ENCODE assay signal across 9 mouse cellular contexts in genomic region chr12:79917634-79918289, GRCm38 (mm10).
A peak's percentile ranks its signal among the peaks of the same experiment; 100 is the strongest.
DNase-seq lines count a peak whose midpoint lies in the region; ATAC-seq and TF ChIP-seq lines count a peak whose summit lies in the region.
"Had no signal": no experiment of that assay in that cellular context is flagged by ENCODE, and none has a peak within 500 bp of the region (broad histone marks: within the 10 kb centered on the region; RNA-seq: fewer than 3 reads in every experiment).

No protein-coding gene starts in this region.

- H3K27me3 ChIP-seq in heart, embryonic 13.5 days (replicated peaks): no peaks in the 10 kb centered on the region
- no peaks in the 10 kb centered on the region for H3K27me3 ChIP-seq in heart, embryonic 11.5 days (ENCODE audit: control insufficient read depth, insufficient read depth, low read length)
- no peaks in the 10 kb centered on the region for H3K27me3 ChIP-seq in lung, embryonic 14.5 days (ENCODE audit: insufficient read depth, low read length)
- no peaks in the 10 kb centered on the region for H3K27me3 ChIP-seq in intestine, embryonic 15.5 days (replicated peaks)
- H3K27me3 ChIP-seq in stomach, embryonic 14.5 days (ENCODE audit: control insufficient read depth, insufficient read depth, low read length): no peaks in the 10 kb centered on the region

- H3K27ac ChIP-seq in heart, embryonic 13.5 days (replicated peaks): peak overlapping the region; percentile 30
- H3K27ac ChIP-seq in heart, embryonic 11.5 days (ENCODE audit: low read depth, low read length): no peak overlapping the region
- H3K27ac ChIP-seq in lung, embryonic 14.5 days (ENCODE audit: low read depth): peak overlapping the region; percentile 71
- peak overlapping the region; percentile 80 for H3K27ac ChIP-seq in intestine, embryonic 15.5 days
- peak overlapping the region; percentile 89 for H3K27ac ChIP-seq in stomach, embryonic 14.5 days (ENCODE audit: low read length)

- H3K4me2 ChIP-seq in heart, embryonic 13.5 days: no peak overlapping the region
- H3K4me2 ChIP-seq in heart, embryonic 11.5 days: no peak overlapping the region
- no peak overlapping the region for H3K4me2 ChIP-seq in lung, embryonic 14.5 days
- H3K4me2 ChIP-seq in intestine, embryonic 15.5 days (replicated peaks): no peak overlapping the region
- no peak overlapping the region for H3K4me2 ChIP-seq in stomach, embryonic 14.5 days (replicated peaks; ENCODE audit: low read depth, low read length)

- no peak for TF ChIP-seq CTCF in lung, embryonic 14.5 days (IDR thresholded peaks at IDR 0.05; ENCODE audit: low read depth)

- DNase-seq in lung, embryonic 14.5 days: peak; percentile 83
- DNase-seq in lung, postnatal 14 days: no peak
- no peak for DNase-seq in frontal cortex, postnatal 25 days (ENCODE audit: low spot score in 2 of 2)
- DNase-seq in cerebellum, adult 11-12 months: no peak
- DNase-seq: retina, postnatal 1 day had no signal

- ATAC-seq in heart, embryonic 13.5 days (ENCODE audit: extremely low read depth, insufficient number of reproducible peaks, low FRiP score, low TSS enrichment): no peak
- ATAC-seq in heart, embryonic 11.5 days (replicated peaks; ENCODE audit: insufficient number of reproducible peaks, low FRiP score, low TSS enrichment): no peak
- ATAC-seq in lung, embryonic 14.5 days (ENCODE audit: insufficient read depth): peak; percentile 45; the same call in 1 of the 2 replicates
- no peak for ATAC-seq in intestine, embryonic 15.5 days
- no peak for ATAC-seq in stomach, embryonic 14.5 days (ENCODE audit: insufficient number of reproducible peaks, insufficient read depth, low FRiP score, low read depth)

- peak overlapping the region; percentile 37; the same call in 1 of the 2 replicates for H3K9ac ChIP-seq in heart, embryonic 13.5 days
- no peak overlapping the region for H3K9ac ChIP-seq in heart, embryonic 11.5 days (ENCODE audit: low read depth, low read length)
- H3K9ac ChIP-seq in lung, embryonic 14.5 days: no peak overlapping the region
- H3K9ac ChIP-seq in intestine, embryonic 15.5 days: no peak overlapping the region
- H3K9ac ChIP-seq in stomach, embryonic 14.5 days (replicated peaks; ENCODE audit: low read depth, low read length): no peak overlapping the region

- 40% methylated on average over 10 of the region's 10 CpGs for WGBS in heart, embryonic 13.5 days
- WGBS in heart, embryonic 11.5 days (ENCODE audit: insufficient replicate concordance): 40% methylated on average over 10 of the region's 10 CpGs
- WGBS in lung, embryonic 14.5 days: 24% methylated on average over 10 of the region's 10 CpGs
- WGBS in intestine, embryonic 15.5 days: 20% methylated on average over 10 of the region's 10 CpGs
- WGBS in stomach, embryonic 14.5 days: 24% methylated on average over 10 of the region's 10 CpGs

- H3K36me3 ChIP-seq in heart, embryonic 13.5 days: no peaks in the 10 kb centered on the region
- H3K36me3 ChIP-seq in heart, embryonic 11.5 days (ENCODE audit: control insufficient read depth, insufficient read depth, low read length): no peaks in the 10 kb centered on the region
- H3K36me3 ChIP-seq in lung, embryonic 14.5 days (ENCODE audit: insufficient read depth): no peaks in the 10 kb centered on the region
- no peaks in the 10 kb centered on the region for H3K36me3 ChIP-seq in intestine, embryonic 15.5 days
- H3K36me3 ChIP-seq in stomach, embryonic 14.5 days (ENCODE audit: control insufficient read depth, insufficient read depth, low read length): no peaks in the 10 kb centered on the region

- H3K4me1 ChIP-seq in heart, embryonic 13.5 days: peaks cover 33% of the 10 kb centered on the region
- peaks cover 7% of the 10 kb centered on the region; the same call in 1 of the 2 replicates for H3K4me1 ChIP-seq in heart, embryonic 11.5 days (ENCODE audit: control insufficient read depth, insufficient read depth, low read length)
- H3K4me1 ChIP-seq in lung, embryonic 14.5 days (ENCODE audit: insufficient read depth): peaks cover 27% of the 10 kb centered on the region
- H3K4me1 ChIP-seq in intestine, embryonic 15.5 days (replicated peaks): peaks cover 13% of the 10 kb centered on the region
- peaks cover 29% of the 10 kb centered on the region for H3K4me1 ChIP-seq in stomach, embryonic 14.5 days (ENCODE audit: control insufficient read depth, insufficient read depth, low read length)

- peaks cover 4% of the 10 kb centered on the region; the same call in 1 of the 2 replicates for H3K9me3 ChIP-seq in heart, embryonic 13.5 days
- H3K9me3 ChIP-seq in heart, embryonic 11.5 days (replicated peaks; ENCODE audit: control insufficient read depth, low read length): no peaks in the 10 kb centered on the region
- peaks cover 4% of the 10 kb centered on the region; the same call in 1 of the 2 replicates for H3K9me3 ChIP-seq in lung, embryonic 14.5 days (ENCODE audit: low read depth, low read length)
- H3K9me3 ChIP-seq in intestine, embryonic 15.5 days: no peaks in the 10 kb centered on the region
- peaks cover 3% of the 10 kb centered on the region; the same call in 1 of the 2 replicates for H3K9me3 ChIP-seq in stomach, embryonic 14.5 days (ENCODE audit: control insufficient read depth, low read depth, low read length)

- H3K4me3 ChIP-seq in heart, embryonic 13.5 days: no peak overlapping the region
- no peak overlapping the region for H3K4me3 ChIP-seq in heart, embryonic 11.5 days (ENCODE audit: low read depth, low read length)
- H3K4me3 ChIP-seq in lung, embryonic 14.5 days (ENCODE audit: low read depth, low read length): no peak overlapping the region
- no peak overlapping the region for H3K4me3 ChIP-seq in intestine, embryonic 15.5 days (replicated peaks)
- no peak overlapping the region for H3K4me3 ChIP-seq in stomach, embryonic 14.5 days (ENCODE audit: low read depth, low read length)
